Mouse (Mus musculus) bone marrow, adult 2 months (tissue): Measurements from ENCODE around the gene Hspb9.

Experiments
- CTCF ChIP-seq: fragments of 200-500 bp; IDR thresholded peaks from 2 replicates; pipeline ENCODE4 v1.5.1; 2011; ENCODE audit warnings: low read length, control low read depth; ENCODE audit not compliant: control insufficient read depth, insufficient read depth
- POLR2A ChIP-seq: fragments of 200-500 bp; IDR thresholded peaks from 2 replicates; pipeline ENCODE4 v1.6.1; 2011; ENCODE audit warnings: low read depth, mild to moderate bottlenecking, control low read depth, low read length, borderline replicate concordance; ENCODE audit not compliant: control insufficient read depth

- TF ChIP-seq POLR2A (no peak), CTCF (no peak)
Observed at GRCm38 (mm10) chr11:100685371-100685770, 28.3 kb upstream of the Hspb9 start.
